Mouse (Mus musculus) forebrain, postnatal 0 days (tissue): ENCODE measurements around the gene Apoc4. TPM values are rescaled to one million over a fixed set of nuclear protein-coding genes. Genes with fewer than 3 reads are reported as not detected.

ENCODE experiments used
- ATAC-seq: fragments of 200-750 bp; cut with Nextera tagmentation; 2 replicates; pipeline ENCODE4 v1.8.0; 2017; ENCODE audit warnings: mild to moderate bottlenecking, moderate library complexity
- DNase-seq: peaks from one replicate; pipeline ENCODE4 v3.0.0-alpha.2; 2015
- H3K27ac ChIP-seq: fragments of 300-500 bp; sonication (generic); 2 replicates; pipeline ENCODE4 v1.5.1; 2014; ENCODE audit warnings: low read depth, mild to moderate bottlenecking, antibody characterized with exemption, low read length, moderate library complexity, mixed read lengths
- H3K27me3 ChIP-seq: fragments of 300-500 bp; sonication (generic); 2 replicates; pipeline ENCODE4 v1.6.1; 2014; ENCODE audit warnings: mild to moderate bottlenecking, low read length, mixed read lengths; ENCODE audit not compliant: insufficient read depth
- H3K36me3 ChIP-seq: fragments of 300-500 bp; sonication (generic); 2 replicates; pipeline ENCODE4 v1.6.1; 2014; ENCODE audit warnings: mild to moderate bottlenecking, moderate library complexity; ENCODE audit not compliant: insufficient read depth
- H3K4me1 ChIP-seq: fragments of 300-500 bp; sonication (generic); 2 replicates; pipeline ENCODE4 v1.6.1; 2014; ENCODE audit warnings: antibody characterized with exemption; ENCODE audit not compliant: insufficient read depth
- H3K4me2 ChIP-seq: fragments of 300-500 bp; sonication (generic); 2 replicates; pipeline ENCODE4 v1.6.1; 2014; ENCODE audit warnings: low read depth, mild to moderate bottlenecking, moderate library complexity
- H3K4me3 ChIP-seq: fragments of 300-500 bp; sonication (generic); 2 replicates; pipeline ENCODE4 v1.5.1; 2014; ENCODE audit warnings: low read depth, low read length, mixed read lengths
- H3K9ac ChIP-seq: fragments of 300-500 bp; sonication (generic); 2 replicates; pipeline ENCODE4 v1.6.1; 2014; ENCODE audit warnings: mild to moderate bottlenecking
- H3K9me3 ChIP-seq: fragments of 300-500 bp; sonication (generic); 2 replicates; pipeline ENCODE4 v1.6.1; 2016; ENCODE audit warnings: low read length
- CTCF ChIP-seq: sonication (generic); IDR thresholded peaks from 2 replicates; pipeline ENCODE4 v1.5.1; 2016; ENCODE audit warnings: antibody characterized with exemption, control low read depth, low read depth
- WGBS: fragments of 180-500 bp; shearing (Covaris S2); extraction: QIAGEN DNeasy Blood & Tissue Kit; methylation state at CpG from one replicate; pipeline ENCODE4 v1.1.7; 2014; 5-methylcytosine and 5-hydroxymethylcytosine counted together
- polyA plus RNA-seq: library from polyadenylated mRNA; unstranded; fragments of >200 nt; fragmentation: Nextera tagmentation; extraction: Ambion mirVana; gene quantifications from 2 replicates; pipeline ENCODE4 v1.2.1, GENCODE M21; 2015
- total RNA-seq: library from RNA; depleted of rRNA; stranded (reverse); fragments of >200 nt; gene quantifications from 2 replicates; pipeline ENCODE4 v1.2.3, GENCODE M21; 2014; rRNA removed

The Apoc4 gene
- not detected in 2 replicates for total RNA-seq
- not detected in 2 replicates for polyA plus RNA-seq

DNA sequence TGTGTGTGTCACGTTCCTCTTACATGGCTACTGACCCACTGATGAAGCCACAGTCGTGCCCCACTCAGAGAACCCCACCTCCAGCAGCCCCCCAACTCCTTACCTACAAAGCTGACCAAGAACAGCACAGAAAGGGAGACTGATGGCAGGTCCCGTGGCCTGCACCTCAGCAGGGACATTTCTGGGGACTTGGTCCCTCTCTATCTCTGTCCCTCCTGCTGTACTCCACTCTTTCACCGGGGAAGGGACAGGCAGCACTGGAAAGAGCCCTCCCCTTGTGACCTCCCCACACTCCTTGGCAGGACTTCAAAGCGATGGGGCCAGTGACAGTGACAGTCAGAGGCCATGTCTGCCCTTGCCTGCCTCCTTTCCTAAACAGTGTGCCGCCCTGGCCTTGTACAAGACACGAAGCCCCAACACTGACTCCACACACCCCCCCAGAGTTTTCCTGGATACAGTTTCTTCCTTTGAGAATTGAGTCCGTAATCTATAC, at the start of gene Apoc4, which contains the start of gene Gm44805:
Gene Apoc4, minus strand, starts transcription at position 278 of the 493 bp plus-strand sequence.
Gene Gm44805, minus strand, starts transcription at position 222 of the 493 bp plus-strand sequence.
- no peaks in the 10 kb centered on the region for H3K36me3 ChIP-seq
- no peaks in the 10 kb centered on the region for H3K9me3 ChIP-seq
- no peaks in the 10 kb centered on the region for H3K4me1 ChIP-seq
- no peak within 1 kb of the TSS for H3K9ac ChIP-seq
- no peak within 1 kb of the TSS for H3K4me3 ChIP-seq
- TF ChIP-seq CTCF: no peak
- H3K27ac ChIP-seq: no peak within 1 kb of the TSS
- ATAC-seq (no peak), DNase-seq (no peak)
- 61% methylated on average over 8 of the region's 8 CpGs for WGBS
- no peak within 1 kb of the TSS for H3K4me2 ChIP-seq
- no peaks in the 10 kb centered on the region for H3K27me3 ChIP-seq

DNA sequence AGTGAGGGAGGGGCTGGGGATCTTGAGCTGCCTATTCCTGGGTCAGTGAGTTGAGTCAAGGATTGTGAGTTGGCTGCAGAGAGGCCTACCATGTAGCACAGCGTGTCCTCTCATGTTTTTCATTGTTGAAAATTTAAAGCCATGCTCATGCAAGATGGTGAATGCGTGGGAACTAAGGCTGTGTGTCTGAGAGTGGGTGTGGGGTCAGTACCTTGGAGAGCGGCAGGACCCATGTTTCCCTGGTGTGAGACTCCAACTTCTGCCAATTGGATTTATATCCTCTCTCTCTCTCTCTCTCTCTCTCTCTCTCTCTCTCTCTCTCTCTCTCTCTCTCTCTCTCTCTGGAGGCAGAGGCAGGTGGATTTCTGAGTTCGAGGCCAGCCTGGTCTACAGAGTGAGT, 45.3 kb upstream of the Apoc4 start:
- Histone ChIP-seq H3K27me3 (no peaks in the 10 kb centered on the region), H3K27ac (no peak overlapping the region), H3K9me3 (no peaks in the 10 kb centered on the region), H3K9ac (no peak overlapping the region), H3K4me2 (no peak overlapping the region), H3K4me1 (no peaks in the 10 kb centered on the region), H3K36me3 (peaks cover 80% of the 10 kb centered on the region), H3K4me3 (no peak overlapping the region)
- ATAC-seq: no peak
- WGBS: 96% methylated on average over 4 of the region's 4 CpGs
- no peak for DNase-seq
- TF ChIP-seq CTCF: no peak

DNA sequence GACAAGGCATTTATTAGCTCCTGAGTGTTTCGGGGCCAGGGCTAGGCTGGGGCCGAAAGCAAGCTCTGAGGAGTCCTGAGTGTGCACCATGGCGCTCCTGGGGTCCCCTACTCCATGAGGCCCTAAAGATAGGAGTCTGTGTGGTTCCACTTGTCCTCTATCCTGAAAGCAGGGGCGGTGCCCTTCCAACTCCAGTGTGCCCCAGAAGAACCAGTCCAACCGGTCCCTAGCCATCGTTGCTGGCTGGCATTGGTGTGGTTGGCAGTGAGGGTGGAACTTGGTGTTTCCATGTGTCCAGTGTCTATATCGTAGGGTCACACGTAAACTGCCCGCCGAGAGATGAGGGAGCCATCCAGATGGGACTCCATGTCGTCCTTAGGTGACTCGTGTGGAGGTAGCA, 42.9 kb upstream of the Apoc4 start:
- Histone ChIP-seq H3K4me3 (no peak overlapping the region), H3K9ac (no peak overlapping the region), H3K27me3 (no peaks in the 10 kb centered on the region), H3K27ac (no peak overlapping the region), H3K36me3 (peaks cover 60% of the 10 kb centered on the region), H3K4me1 (no peaks in the 10 kb centered on the region), H3K4me2 (no peak overlapping the region), H3K9me3 (no peaks in the 10 kb centered on the region; the same call in 1 of the 2 replicates)
- WGBS: 97% methylated on average over 12 of the region's 12 CpGs
- ATAC-seq (no peak), DNase-seq (no peak)
- TF ChIP-seq CTCF: no peak

GRCm38 (mm10) chr7:19722754-19723195, 41.5 kb upstream of the Apoc4 start:
- Histone ChIP-seq H3K27me3 (no peaks in the 10 kb centered on the region), H3K9ac (no peak overlapping the region), H3K4me3 (no peak overlapping the region), H3K9me3 (no peaks in the 10 kb centered on the region; the same call in 1 of the 2 replicates), H3K4me2 (no peak overlapping the region), H3K4me1 (no peaks in the 10 kb centered on the region), H3K27ac (no peak overlapping the region), H3K36me3 (peaks cover 47% of the 10 kb centered on the region)
- no peak for TF ChIP-seq CTCF
- no peak for DNase-seq
- 93% methylated on average over 6 of the region's 6 CpGs for WGBS
- no peak for ATAC-seq

GRCm38 (mm10) chr7:19719200-19719599, 37.9 kb upstream of the Apoc4 start:
- H3K4me3 ChIP-seq: no peak overlapping the region
- no peak for ATAC-seq
- H3K9me3 ChIP-seq: no peaks in the 10 kb centered on the region; the same call in 1 of the 2 replicates
- peaks cover 16% of the 10 kb centered on the region for H3K36me3 ChIP-seq
- no peak for TF ChIP-seq CTCF
- H3K27ac ChIP-seq: no peak overlapping the region
- DNase-seq: no peak
- H3K9ac ChIP-seq: no peak overlapping the region
- 0 out of 2 replicates have a peak, but pooled peaks cover 6% of the 10 kb centered on the region for H3K4me1 ChIP-seq
- H3K27me3 ChIP-seq: no peaks in the 10 kb centered on the region
- WGBS: 90% methylated on average over 4 of the region's 4 CpGs
- H3K4me2 ChIP-seq: no peak overlapping the region

DNA sequence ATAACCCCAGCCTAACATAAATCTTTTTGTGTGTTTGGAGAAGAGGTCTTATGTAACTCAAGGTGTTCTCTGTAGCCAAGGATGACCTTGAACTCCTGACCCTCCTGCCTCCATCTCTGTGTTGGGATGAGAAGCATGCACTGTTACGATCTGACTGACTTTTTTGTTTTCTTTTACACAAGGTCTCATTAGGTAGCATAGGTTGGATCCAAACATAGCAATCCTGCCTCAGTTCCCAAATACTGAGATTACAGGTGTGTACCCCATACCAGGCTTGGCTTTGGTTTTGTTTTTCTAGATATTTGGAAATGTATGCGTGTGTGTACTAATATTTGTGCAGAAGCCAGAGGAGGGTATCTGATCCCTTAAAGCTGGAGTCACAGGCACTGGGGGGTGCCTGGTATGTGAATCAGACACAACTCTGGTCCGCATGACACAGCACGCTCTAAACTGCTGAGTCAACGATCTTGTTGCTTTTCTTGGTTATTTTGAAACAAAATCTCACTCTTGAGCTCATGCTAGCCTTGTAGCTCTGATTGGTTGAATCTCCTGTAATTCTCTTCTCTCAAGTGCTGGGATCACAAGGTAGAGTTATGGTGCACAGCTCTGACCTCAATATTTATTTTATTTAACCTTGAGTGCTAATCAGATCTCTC, 37.1 kb upstream of the Apoc4 start:
- ATAC-seq (no peak), DNase-seq (no peak)
- H3K4me3 ChIP-seq: no peak overlapping the region
- H3K4me2 ChIP-seq: no peak overlapping the region
- 0 out of 2 replicates have a peak, but pooled peaks cover 6% of the 10 kb centered on the region for H3K4me1 ChIP-seq
- no peaks in the 10 kb centered on the region; the same call in 1 of the 2 replicates for H3K9me3 ChIP-seq
- H3K9ac ChIP-seq: no peak overlapping the region
- H3K27me3 ChIP-seq: no peaks in the 10 kb centered on the region
- peaks cover 13% of the 10 kb centered on the region; the same call in 1 of the 2 replicates for H3K36me3 ChIP-seq
- H3K27ac ChIP-seq: no peak overlapping the region
- WGBS: 98% methylated on average over 5 of the region's 5 CpGs
- TF ChIP-seq CTCF: no peak

DNA sequence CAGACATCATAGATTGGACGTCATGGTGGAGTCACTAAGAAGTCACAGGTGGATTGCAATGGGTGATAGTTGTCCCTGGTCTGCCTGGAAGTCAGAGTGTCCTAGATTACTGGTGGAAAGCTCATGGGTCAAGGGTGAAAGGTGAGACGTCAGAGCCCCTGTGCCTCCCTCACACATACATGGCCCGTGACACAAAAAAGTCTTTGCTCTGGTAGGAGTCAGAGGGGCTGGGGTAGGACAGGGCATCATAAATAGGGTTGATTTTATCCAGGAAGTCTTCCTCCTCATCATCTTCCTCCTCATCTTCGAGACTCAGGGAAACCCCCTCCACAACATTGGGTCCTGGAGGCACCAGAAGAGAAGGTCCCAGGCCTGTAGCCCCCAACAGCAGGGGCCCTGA, 36.1 kb upstream of the Apoc4 start:
- 95% methylated on average over 4 of the region's 4 CpGs for WGBS
- no peak for ATAC-seq
- no peak for DNase-seq
- no peak overlapping the region for H3K27ac ChIP-seq
- H3K4me3 ChIP-seq: no peak overlapping the region
- H3K9me3 ChIP-seq: no peaks in the 10 kb centered on the region; the same call in 1 of the 2 replicates
- peaks cover 14% of the 10 kb centered on the region; the same call in 1 of the 2 replicates for H3K36me3 ChIP-seq
- H3K27me3 ChIP-seq: no peaks in the 10 kb centered on the region
- no peak overlapping the region for H3K4me2 ChIP-seq
- H3K9ac ChIP-seq: no peak overlapping the region
- TF ChIP-seq CTCF: no peak
- H3K4me1 ChIP-seq: 0 out of 2 replicates have a peak, but pooled peaks cover 6% of the 10 kb centered on the region
